Mouse (Mus musculus): Measurements from ENCODE around the gene Slc7a9. TPM values are rescaled to one million over a fixed set of nuclear protein-coding genes. Genes with fewer than 3 reads are reported as not detected.

Slc7a9 gene
- not detected for polyA plus RNA-seq (2012; fragmentation: generic; extraction: Trizol)

DNA sequence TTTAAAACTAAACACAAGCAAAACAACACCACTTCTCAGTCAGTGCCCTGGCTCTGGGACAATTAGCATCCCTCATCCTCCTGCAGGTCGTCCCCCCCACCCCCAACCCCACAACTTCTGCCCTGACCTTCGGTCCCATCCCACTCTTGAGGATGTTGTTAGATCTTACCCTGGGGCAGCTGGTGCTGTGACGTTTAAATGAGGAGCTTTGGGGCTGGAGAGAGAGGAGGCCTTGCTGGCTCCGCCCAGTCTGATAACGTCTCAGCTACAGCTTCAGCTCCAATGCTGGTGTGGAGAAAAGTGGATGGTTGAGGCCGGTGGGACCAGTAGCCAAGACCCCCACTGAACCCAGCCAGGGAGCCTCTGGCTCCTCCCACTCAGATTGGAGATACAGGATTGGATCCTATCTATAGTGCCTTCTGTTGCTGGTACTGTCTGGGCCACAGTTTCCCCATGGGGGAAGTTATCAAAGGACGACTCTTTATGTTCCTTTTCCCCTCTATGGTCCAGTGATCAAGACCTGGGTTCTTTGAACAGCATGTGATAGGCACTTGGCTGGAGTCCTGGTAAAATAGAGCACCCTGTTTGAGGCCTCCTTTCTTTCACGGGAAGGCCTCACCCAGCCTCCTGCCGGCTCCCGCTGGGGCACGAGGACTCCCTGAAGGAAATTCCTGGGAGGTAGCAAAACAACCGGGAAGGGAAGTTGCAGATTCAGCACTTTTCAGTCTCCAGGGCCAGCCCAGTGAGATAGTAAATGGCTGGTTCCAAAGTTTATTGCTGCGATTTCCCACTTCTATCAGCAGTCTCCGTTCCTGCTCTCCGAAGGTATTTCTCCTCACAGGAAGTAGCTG is at the start of gene Slc7a9:
Slc7a9 (plus strand) TSS at position 801 of the 851 bp plus-strand sequence.

Other genes starting within 250 kb of the Slc7a9 start
- under 1 TPM; 0.01 to 0.06 TPM for gene Lrp3, start 233.3 kb upstream of the Slc7a9 start, polyA plus RNA-seq (2012; fragmentation: generic; extraction: Trizol)
- 1 to 10 TPM; 1.4 to 8.1 TPM for gene Gpatch1, start 130.4 kb upstream of the Slc7a9 start, polyA plus RNA-seq (2012; fragmentation: generic; extraction: Trizol)
- gene Rhpn2, start 114.6 kb upstream of the Slc7a9 start, polyA plus RNA-seq (2012; fragmentation: generic; extraction: Trizol) = under 1 TPM; 0.42 to 0.97 TPM
- gene Faap24, start 52.0 kb upstream of the Slc7a9 start, polyA plus RNA-seq (2012; fragmentation: generic; extraction: Trizol) = 10 to 100 TPM; 10.1 to 11.8 TPM
- gene Cep89, start 51.8 kb upstream of the Slc7a9 start, polyA plus RNA-seq (2012; fragmentation: generic; extraction: Trizol) = 10 to 100 TPM; 16.5 to 45.1 TPM
- not detected for gene Tdrd12, start 88.9 kb downstream of the Slc7a9 start, polyA plus RNA-seq (2012; fragmentation: generic; extraction: Trizol)
- 10 to 100 TPM in 1 of 2 experiments, 1 to 10 TPM in 1; 8.2 to 22.5 TPM for gene Nudt19, start 107.5 kb downstream of the Slc7a9 start, polyA plus RNA-seq (2012; fragmentation: generic; extraction: Trizol)
- gene Rgs9bp, start 136.8 kb downstream of the Slc7a9 start, polyA plus RNA-seq (2012; fragmentation: generic; extraction: Trizol) = under 1 TPM; 0.04 to 0.35 TPM
- gene Ankrd27, start 137.4 kb downstream of the Slc7a9 start, polyA plus RNA-seq (2012; fragmentation: generic; extraction: Trizol) = 10 to 100 TPM in 1 of 2 experiments, 1 to 10 TPM in 1; 8.0 to 18.2 TPM
- gene Pdcd5, start 198.7 kb downstream of the Slc7a9 start, polyA plus RNA-seq (2012; fragmentation: generic; extraction: Trizol) = 100 to 1,000 TPM in 1 of 2 experiments, 10 to 100 TPM in 1; 48.8 to 139 TPM